Mouse (Mus musculus): ENCODE measurements at regions not wholly inside any gene's neighbourhood (a gene's known extent, or its start where the extent isn't known, plus 50 kb on each side); places are given as distances from the start of the nearest gene placed in this dataset.

- Histone ChIP-seq H3K9me3 (ENCODE audit: control insufficient read depth, low read length) (no peaks in the 10 kb centered on the region), H3K36me3 (ENCODE audit: control insufficient read depth, insufficient read depth, low read length) (no peaks in the 10 kb centered on the region), H3K4me1 (ENCODE audit: control insufficient read depth, insufficient read depth, low read length) (no peaks in the 10 kb centered on the region), H3K4me2 (replicated peaks; ENCODE audit: low read depth, low read length, severe bottlenecking) (no peak overlapping the region), H3K27ac (replicated peaks; ENCODE audit: low read depth, low read length) (no peak overlapping the region), H3K27me3 (ENCODE audit: control insufficient read depth, insufficient read depth, low read length) (no peaks in the 10 kb centered on the region), H3K4me3 (replicated peaks; ENCODE audit: low read length) (no peak overlapping the region), H3K9ac (ENCODE audit: low read depth, low read length, severe bottlenecking) (no peak overlapping the region)
- no peak for TF ChIP-seq POLR2A (IDR thresholded peaks at IDR 0.05; ENCODE audit: borderline replicate concordance, extremely low read depth, insufficient read depth, insufficient read length)
- DNase-seq (ENCODE audit: low spot score) = peak; percentile 62
- WGBS = 84% methylated on average over 3 of the region's 3 CpGs
- no peak for ATAC-seq (ENCODE audit: low FRiP score, low read depth)
Observed at GRCm38 (mm10) chr13:53888411-53888810, 167.1 kb downstream of the Drd1 start.

- no peaks in the 10 kb centered on the region for H3K9me3 ChIP-seq (ENCODE audit: control insufficient read depth, low read length)
Observed at GRCm38 (mm10) chr13:53885756-53886155, 169.7 kb downstream of the Drd1 start.

GRCm38 (mm10) chr13:53883206-53883605 lies 172.3 kb downstream of the Drd1 start:
- ATAC-seq (ENCODE audit: low FRiP score, low read depth) = no peak
- H3K36me3 ChIP-seq (ENCODE audit: control insufficient read depth, insufficient read depth, low read length) = no peaks in the 10 kb centered on the region
- H3K9ac ChIP-seq (ENCODE audit: low read depth, low read length, severe bottlenecking) = no peak overlapping the region
- H3K4me1 ChIP-seq (ENCODE audit: control insufficient read depth, insufficient read depth, low read length) = no peaks in the 10 kb centered on the region
- no peak overlapping the region for H3K4me3 ChIP-seq (replicated peaks; ENCODE audit: low read length)
- no peak for DNase-seq (ENCODE audit: low spot score)
- H3K27ac ChIP-seq (replicated peaks; ENCODE audit: low read depth, low read length) = no peak overlapping the region
- TF ChIP-seq POLR2A (IDR thresholded peaks at IDR 0.05; ENCODE audit: borderline replicate concordance, extremely low read depth, insufficient read depth, insufficient read length) = no peak
- H3K9me3 ChIP-seq (ENCODE audit: control insufficient read depth, low read length) = no peaks in the 10 kb centered on the region
- WGBS = 80% methylated on average over 6 of the region's 6 CpGs
- H3K27me3 ChIP-seq (ENCODE audit: control insufficient read depth, insufficient read depth, low read length) = no peaks in the 10 kb centered on the region
- no peak overlapping the region for H3K4me2 ChIP-seq (replicated peaks; ENCODE audit: low read depth, low read length, severe bottlenecking)

More at GRCm38 (mm10) chr13:53885756-53886155, 169.7 kb downstream of the Drd1 start:
- no peak for TF ChIP-seq POLR2A (IDR thresholded peaks at IDR 0.05; ENCODE audit: borderline replicate concordance, extremely low read depth, insufficient read depth, insufficient read length)
- Histone ChIP-seq H3K36me3 (ENCODE audit: control insufficient read depth, insufficient read depth, low read length) (no peaks in the 10 kb centered on the region), H3K4me2 (replicated peaks; ENCODE audit: low read depth, low read length, severe bottlenecking) (no peak overlapping the region), H3K4me1 (ENCODE audit: control insufficient read depth, insufficient read depth, low read length) (no peaks in the 10 kb centered on the region), H3K9ac (ENCODE audit: low read depth, low read length, severe bottlenecking) (no peak overlapping the region), H3K27ac (replicated peaks; ENCODE audit: low read depth, low read length) (no peak overlapping the region), H3K4me3 (replicated peaks; ENCODE audit: low read length) (no peak overlapping the region), H3K27me3 (ENCODE audit: control insufficient read depth, insufficient read depth, low read length) (no peaks in the 10 kb centered on the region)
- WGBS = 82% methylated on average over 10 of the region's 10 CpGs
- ATAC-seq (ENCODE audit: low FRiP score, low read depth) (no peak), DNase-seq (ENCODE audit: low spot score) (no peak)

GRCm38 (mm10) chr13:53880466-53881250 lies 174.8 kb downstream of the Drd1 start:
- no peaks in the 10 kb centered on the region for H3K36me3 ChIP-seq (ENCODE audit: control insufficient read depth, insufficient read depth, low read length)
- TF ChIP-seq POLR2A (IDR thresholded peaks at IDR 0.05; ENCODE audit: borderline replicate concordance, extremely low read depth, insufficient read depth, insufficient read length) = no peak
- H3K4me1 ChIP-seq (ENCODE audit: control insufficient read depth, insufficient read depth, low read length) = no peaks in the 10 kb centered on the region
- H3K4me2 ChIP-seq (replicated peaks; ENCODE audit: low read depth, low read length, severe bottlenecking) = no peak overlapping the region
- WGBS = 69% methylated on average over 10 of the region's 10 CpGs
- DNase-seq (ENCODE audit: low spot score) (no peak), ATAC-seq (ENCODE audit: low FRiP score, low read depth) (no peak)
- no peak overlapping the region for H3K9ac ChIP-seq (ENCODE audit: low read depth, low read length, severe bottlenecking)
- no peaks in the 10 kb centered on the region for H3K27me3 ChIP-seq (ENCODE audit: control insufficient read depth, insufficient read depth, low read length)
- H3K4me3 ChIP-seq (replicated peaks; ENCODE audit: low read length) = no peak overlapping the region
- H3K27ac ChIP-seq (replicated peaks; ENCODE audit: low read depth, low read length) = no peak overlapping the region
- H3K9me3 ChIP-seq (ENCODE audit: control insufficient read depth, low read length) = no peaks in the 10 kb centered on the region

- H3K4me2 ChIP-seq (replicated peaks; ENCODE audit: low read depth, low read length, severe bottlenecking) = no peak overlapping the region
- no peaks in the 10 kb centered on the region for H3K9me3 ChIP-seq (ENCODE audit: control insufficient read depth, low read length)
- ATAC-seq (ENCODE audit: low FRiP score, low read depth) = no peak
- no peak overlapping the region for H3K27ac ChIP-seq (replicated peaks; ENCODE audit: low read depth, low read length)
- H3K27me3 ChIP-seq (ENCODE audit: control insufficient read depth, insufficient read depth, low read length) = no peaks in the 10 kb centered on the region
- H3K36me3 ChIP-seq (ENCODE audit: control insufficient read depth, insufficient read depth, low read length) = no peaks in the 10 kb centered on the region
- no peak for DNase-seq (ENCODE audit: low spot score)
- no peak overlapping the region for H3K9ac ChIP-seq (ENCODE audit: low read depth, low read length, severe bottlenecking)
- 80% methylated on average over 4 of the region's 4 CpGs for WGBS
- TF ChIP-seq POLR2A (IDR thresholded peaks at IDR 0.05; ENCODE audit: borderline replicate concordance, extremely low read depth, insufficient read depth, insufficient read length) = no peak
- H3K4me1 ChIP-seq (ENCODE audit: control insufficient read depth, insufficient read depth, low read length) = no peaks in the 10 kb centered on the region
- H3K4me3 ChIP-seq (replicated peaks; ENCODE audit: low read length) = no peak overlapping the region
Observed at GRCm38 (mm10) chr13:53875546-53875945, 180.0 kb downstream of the Drd1 start.
